Mouse (Mus musculus) heart, embryonic 10.5 days (tissue): Measurements from ENCODE around the gene Elmod2. TPM values are rescaled to one million over a fixed set of nuclear protein-coding genes. Genes with fewer than 3 reads are reported as not detected.

Experiments
- polyA plus RNA-seq: library from polyadenylated mRNA; unstranded; fragments of >200 nt; fragmentation: Nextera tagmentation; extraction: Ambion mirVana; gene quantifications from 2 replicates; pipeline ENCODE4 v1.2.1, GENCODE M21; 2016

Gene Elmod2
- polyA plus RNA-seq, 1 experiment from 2014 or later: 15.4 TPM

Other genes starting within 250 kb of the Elmod2 start
- gene Tbc1d9, start 167.1 kb downstream of the Elmod2 start, polyA plus RNA-seq: 0.90 and 1.00 TPM in 2 replicates
- 0.65 and 1.2 TPM in 2 replicates for gene Gm10645, start 166.3 kb downstream of the Elmod2 start, polyA plus RNA-seq
- gene Ucp1, start 42.1 kb downstream of the Elmod2 start, polyA plus RNA-seq: not detected in 2 replicates
- not detected in 2 replicates for gene Mgat4d, start 16.0 kb upstream of the Elmod2 start, polyA plus RNA-seq
- 0.14 and 0.41 TPM in 2 replicates for gene Clgn, start 57.4 kb upstream of the Elmod2 start, polyA plus RNA-seq
- gene Scoc, start 125.9 kb upstream of the Elmod2 start, polyA plus RNA-seq: 74.7 and 83.7 TPM in 2 replicates
- gene Olfr370, start 203.3 kb upstream of the Elmod2 start, polyA plus RNA-seq: not detected in 2 replicates
- 479 and 560 TPM in 2 replicates for gene Ndufb7, start 234.2 kb upstream of the Elmod2 start, polyA plus RNA-seq